Mouse (Mus musculus) brain, adult 2 months (tissue): ENCODE results near the gene Scgn.

ENCODE experiments used
- DNase-seq: peaks from one replicate; pipeline ENCODE4 v3.0.0; 2011; ENCODE audit warnings: low read depth, low spot score

The Scgn gene

DNA sequence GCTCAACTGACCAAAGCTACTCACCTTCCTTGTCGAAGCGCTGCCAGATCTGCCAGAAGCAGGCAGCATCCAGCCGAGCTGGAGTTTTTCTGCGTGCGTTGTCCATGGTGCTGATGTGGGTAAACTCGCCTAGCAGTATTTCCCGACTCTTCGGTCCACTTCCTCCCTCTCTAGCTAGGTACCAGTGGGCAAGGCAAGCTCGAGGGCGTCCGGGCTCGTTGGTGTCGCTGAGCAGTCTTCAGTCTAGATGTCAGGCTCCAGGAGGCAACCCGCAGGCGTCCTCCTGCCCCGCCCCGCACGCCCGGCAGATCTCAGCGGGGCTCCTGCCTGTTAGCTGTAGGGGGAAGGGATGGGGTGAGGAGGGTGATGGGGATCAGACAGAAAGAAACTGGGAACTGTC lies at the start of gene Scgn:
Gene Scgn, minus strand, starts transcription at position 287 of the 400 bp plus-strand sequence.
- peak; percentile 29 for DNase-seq

DNA sequence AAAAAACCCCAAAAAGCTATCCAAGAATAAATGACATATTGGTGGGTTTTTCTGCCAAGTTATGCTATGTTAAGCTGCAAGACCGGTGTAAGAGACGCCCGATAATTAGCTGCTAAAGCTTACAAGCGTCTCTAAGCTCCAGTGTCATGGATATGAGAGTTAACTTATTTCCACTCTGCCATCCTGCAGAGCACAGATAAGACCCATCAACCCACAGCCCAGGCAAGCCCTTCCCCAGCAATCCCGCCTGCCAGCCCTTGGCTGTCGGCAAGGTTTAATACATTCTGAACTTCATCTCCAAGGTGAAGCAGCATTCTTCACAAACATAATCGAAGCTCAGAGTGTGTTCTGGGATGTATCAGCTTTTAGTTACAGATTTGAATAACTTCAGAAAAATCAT lies 49.2 kb upstream of the Scgn start:
- DNase-seq, result no peak

DNA sequence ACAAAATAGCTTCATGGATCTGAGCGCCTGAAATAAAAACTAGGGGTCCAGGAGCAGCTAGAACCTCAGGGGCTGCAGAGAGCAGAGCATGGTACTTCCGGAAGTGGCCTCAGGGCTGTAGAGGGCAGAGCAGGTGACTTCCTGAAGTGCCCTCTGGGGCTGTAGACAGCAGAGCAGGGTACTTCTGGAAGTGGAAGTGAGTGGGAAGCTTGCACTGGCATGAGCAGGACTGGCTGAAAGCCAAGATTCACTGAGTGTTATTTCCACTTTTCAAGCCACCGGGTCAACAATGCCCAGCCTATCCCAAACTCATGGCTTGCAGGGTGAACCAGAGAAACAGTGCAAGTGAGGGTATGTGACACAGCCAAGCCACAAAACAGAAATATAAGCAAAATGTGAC lies 46.5 kb upstream of the Scgn start:
- peak; percentile 33 for DNase-seq

DNA sequence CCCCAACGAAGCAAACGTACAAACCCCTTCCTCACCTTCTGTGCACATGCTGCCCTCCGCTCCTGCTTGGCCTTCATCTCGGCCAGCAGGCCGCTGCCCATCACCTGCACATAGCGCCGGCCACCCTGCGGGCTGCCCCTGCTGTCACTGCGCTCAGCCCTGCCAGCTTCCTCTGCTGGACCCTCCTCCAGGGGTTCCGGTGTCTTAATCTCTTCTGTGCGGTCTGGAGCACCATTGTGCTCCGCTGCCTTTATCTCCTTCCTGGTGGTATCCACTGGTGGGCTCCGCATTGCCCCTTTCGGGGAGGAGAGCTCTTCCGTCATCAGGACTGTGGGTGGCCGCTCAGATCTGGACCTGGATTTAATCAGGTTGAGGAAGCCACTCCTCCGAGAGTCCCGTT lies 45.1 kb upstream of the Scgn start:
- no peak for DNase-seq

DNA sequence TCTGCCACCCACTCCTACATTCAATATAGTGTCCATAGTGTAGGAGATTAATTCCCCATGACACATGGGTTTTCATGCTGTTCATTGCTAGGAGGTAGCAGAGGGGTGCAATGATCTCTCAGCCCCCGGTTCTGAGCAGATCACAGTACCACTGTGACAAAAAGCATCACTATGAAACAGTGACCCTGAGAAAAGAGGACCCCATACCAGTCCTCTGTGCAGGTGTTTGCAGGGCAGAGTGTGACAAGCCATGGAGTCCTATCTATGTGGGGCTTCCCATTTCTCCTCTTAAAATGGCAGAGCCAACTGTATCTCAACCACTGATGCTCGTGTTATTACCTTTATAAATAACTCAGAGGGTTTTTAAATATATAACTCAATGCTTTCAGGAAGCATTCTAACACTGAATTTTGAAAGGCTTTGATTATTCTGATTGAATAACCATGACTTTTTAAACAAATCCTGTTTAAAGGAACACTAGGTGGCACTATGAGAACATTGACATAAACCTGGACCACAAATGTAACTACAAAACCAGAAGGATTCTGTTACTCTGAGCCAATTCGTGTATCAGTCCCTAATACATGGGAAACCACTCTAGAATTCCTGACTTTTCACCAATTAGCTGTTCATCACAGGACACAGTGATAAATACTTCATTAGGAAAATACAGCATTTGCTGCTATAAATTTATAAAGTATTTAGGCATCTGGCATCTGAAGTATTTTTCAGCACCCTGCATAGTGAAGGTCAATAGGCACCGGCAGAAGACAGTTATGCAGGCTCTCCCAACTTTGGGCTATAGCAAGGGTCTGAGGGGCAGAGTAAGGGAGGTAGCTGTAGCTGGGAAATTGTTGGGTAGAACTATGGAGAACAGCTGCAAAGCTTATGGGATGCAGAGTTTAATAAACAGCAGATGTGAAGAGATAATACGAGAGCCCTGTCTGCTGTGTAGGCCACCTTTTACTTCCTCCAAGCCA lies 36.5 kb upstream of the Scgn start:
- peak; percentile 58 for DNase-seq

DNA sequence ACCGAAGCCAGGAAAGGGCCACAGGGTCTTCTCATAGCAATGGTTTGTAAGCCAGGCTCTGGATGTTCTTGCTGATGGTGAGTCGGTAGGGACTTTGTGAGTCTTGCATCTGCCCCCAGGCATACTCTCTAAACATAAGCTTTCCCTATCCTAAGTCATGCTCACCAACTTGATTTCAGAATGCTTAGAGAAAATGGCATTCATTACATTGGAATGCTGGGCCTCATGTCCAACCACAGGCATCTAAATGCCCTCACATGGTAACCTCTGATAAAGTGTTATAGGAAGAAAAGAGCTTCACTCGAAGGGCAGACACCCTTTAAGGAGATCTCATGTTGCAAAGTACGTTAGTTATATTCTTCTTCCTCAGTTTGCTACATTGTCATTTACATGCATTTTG lies 27.5 kb upstream of the Scgn start:
- no peak for DNase-seq

DNA sequence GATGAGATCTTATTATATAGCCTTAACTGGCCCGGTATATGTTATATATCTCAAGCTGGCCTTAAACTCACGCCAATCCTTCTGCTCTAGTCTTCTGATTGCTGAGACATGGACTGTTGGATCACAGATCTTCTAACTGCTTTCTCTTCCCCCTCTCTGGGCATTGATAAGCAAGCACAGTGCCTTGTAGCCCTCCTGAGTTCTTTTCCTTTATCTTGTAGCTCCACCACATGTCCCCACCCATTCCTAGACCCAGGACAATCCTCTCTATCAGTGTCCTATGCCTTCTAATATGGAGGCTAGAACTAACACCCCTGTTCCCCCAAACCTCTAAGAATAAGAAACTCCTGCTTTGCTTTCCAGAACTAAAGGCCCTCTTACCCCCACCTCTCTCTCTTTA lies 14.5 kb upstream of the Scgn start:
- no peak for DNase-seq

DNA sequence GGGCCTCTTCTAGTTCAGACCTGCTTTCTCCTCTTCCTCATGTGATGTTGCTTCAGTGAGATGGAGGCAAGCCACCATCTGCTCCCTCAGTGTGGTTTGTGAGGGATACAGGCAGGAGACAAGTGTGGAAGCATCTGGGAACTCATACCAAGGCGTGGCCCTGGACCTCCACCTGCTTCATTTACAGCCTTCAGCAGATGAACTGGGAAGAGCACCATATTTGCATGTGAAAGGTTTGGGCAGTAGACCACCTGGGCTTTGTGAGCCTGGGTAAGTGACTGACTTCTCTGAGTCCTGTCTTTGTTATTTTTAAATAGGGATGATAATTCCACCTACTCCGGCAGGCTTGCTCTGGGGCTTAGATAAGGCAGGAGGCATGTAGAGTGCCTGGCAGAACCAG lies 10.8 kb upstream of the Scgn start:
- no peak for DNase-seq

DNA sequence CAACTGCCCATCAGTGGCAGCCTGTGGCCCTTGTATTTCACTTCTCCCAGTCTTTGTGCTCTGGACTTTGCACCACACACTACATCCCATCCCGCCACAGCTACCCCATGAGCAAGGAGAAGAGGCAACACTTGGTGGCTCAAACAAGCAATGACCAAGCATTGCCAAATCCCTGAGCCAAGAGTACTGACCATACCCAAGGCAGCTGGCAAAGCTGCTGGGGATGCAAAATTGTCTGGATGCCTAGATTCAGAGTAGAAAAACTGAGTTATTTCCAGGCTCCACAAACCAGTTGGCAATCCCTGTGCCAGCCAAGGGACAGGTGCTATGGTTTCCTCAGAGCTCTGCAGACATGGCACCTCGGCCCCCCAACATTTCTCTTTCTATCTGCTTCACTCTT lies 10.1 kb upstream of the Scgn start:
- DNase-seq, result peak; percentile 24

DNA sequence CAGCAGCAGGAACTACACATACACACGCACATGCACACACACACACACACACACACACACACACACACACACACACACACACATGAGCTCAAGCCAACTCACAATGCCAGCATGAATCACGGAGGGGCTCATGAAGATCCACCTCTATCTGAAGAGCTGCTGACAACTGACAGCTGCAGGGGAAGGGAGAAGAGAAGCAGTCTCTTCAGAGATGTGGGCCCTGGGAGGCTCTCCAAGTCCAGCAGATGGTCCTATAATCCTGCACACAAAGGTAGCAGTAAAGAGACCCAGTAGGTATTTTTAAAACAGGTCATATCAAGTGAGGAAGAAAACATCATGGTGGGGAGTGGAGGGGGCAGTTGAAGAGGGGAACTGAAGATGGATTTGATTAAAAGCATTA lies 7.8 kb upstream of the Scgn start:
- DNase-seq, result peak; percentile 36

DNA sequence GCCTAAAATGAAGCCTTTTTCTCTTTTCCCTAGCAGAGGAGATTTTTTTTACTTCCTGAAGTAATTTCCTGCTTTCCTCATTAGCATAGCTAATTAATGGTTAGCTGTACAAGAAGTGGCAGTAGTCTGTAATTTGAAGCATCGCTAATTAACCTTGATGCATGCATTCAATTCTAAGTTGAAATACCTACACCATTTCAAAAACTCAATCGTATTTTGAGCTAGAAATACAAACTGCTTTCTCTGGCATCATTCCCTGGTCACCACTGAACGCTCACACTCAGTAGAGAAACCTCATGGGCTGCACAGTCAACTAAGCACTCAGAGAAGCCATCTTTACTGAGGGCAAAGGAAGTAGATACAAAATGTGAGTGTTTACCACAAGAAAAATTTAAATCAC lies 3.7 kb upstream of the Scgn start:
- DNase-seq, result no peak

DNA sequence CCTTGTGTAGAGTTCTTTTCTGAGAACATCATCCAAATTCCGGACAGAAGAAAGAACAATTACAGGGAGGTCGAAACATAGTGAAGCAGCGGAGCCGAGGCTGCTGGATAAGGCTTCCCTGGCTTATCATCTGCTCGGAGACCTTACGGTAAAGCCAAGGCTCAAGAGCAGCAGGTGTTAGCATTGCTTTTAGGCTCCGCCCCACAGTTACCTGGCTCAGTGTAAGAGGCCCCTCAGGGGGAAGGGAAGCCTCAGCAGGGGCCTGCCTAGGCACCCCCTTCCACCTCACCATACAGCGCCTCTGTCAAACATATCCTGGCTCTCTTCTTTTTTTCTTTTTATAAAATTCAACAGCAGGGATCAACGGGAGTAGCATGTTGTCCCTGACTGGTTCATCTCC lies 3.0 kb upstream of the Scgn start:
- no peak for DNase-seq

DNA sequence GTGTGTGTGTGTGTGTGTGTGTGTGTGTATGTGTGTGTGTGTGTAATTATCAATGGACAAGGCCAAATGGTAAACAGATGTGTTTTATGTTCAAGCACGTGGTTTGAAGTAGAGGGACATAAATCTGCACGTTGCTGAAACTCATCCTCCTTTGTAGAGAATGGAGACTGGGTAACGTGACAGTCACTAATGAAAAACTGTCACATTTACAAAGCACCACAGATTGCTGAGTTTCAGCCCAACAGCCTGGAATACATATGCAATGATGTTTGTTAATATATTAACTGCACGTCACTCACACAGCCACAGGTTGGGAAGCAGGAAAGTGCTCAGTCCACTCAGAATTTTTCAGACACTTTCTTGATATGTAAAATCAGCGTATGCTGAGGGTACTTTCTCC lies 563 bp downstream of the Scgn start:
- DNase-seq, result no peak

DNA sequence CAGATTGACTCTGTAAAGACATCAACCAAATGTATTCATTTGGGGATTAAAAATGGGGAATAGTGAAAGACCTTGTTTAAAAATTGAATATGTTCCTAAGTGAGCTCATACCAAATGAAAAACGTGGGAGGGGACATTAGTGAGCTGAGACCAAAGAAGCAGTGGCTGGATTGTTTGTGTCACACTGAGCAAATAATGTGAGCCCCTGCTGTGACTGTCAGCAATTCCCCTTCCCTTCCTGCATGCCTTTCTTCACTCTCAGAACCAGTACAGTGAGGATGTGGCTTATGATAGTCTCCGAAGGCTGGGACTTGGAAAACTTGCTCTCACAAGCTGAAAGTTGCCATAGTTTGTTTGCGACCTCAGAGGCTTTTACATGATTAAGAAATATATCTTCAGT lies 5.9 kb downstream of the Scgn start:
- DNase-seq, result no peak

DNA sequence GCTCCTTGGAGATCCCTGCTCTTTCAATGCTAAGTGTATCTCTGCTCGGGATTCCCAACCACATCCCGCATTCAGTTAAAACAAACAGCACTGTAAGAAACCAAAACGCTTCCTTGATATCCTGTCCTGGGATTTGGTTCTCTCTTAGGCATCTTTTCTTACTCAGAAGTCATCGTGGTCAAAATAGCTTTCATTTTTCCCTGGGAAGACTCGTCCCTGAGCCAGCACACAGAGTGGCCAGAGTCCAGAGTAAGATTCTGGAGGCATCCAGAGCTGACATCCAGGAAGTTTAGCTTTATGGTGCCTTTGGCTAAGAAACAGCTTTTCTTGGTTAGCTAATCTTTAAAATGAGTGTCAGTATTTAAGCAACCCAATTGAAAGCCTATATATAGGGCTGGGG lies 18.7 kb downstream of the Scgn start:
- no peak for DNase-seq

DNA sequence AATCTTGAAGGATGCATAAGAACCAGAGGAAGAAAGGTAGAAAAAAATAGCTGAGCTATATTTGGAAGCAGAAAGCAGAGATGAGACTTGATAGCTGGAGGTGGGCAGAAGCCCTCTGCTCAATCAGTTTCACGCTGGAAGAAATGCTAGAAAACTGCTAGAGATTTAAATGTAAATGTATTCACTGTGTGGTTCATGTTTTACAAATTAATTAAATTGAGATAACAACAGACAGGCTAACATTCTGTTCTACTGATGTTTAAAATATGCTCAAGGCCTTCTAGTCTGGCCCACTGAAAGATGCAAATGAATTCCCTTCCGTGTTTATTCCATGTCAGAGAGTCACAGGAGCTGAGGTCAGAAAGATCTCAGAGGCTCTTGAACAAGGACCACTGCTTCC lies 19.1 kb downstream of the Scgn start:
- DNase-seq, result peak; percentile 34

DNA sequence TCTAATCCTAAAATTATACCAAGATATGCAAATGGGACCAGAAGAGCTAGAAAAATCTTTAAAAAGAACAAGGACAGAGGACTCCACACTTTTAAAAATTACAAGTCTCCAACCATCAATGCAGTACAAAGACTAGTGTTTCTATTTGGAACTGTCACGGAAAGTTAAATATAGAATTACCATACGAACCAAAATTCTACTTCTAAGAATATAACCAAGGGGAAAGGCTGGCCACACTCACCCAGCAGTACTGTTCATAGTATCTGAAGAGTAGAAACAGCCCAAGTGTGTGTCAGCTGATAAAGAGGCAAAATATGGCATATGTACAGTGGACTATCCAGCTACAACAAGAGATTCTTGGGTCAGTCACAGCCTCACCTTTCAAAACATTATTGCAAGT lies 26.1 kb downstream of the Scgn start:
- peak; percentile 23 for DNase-seq

DNA sequence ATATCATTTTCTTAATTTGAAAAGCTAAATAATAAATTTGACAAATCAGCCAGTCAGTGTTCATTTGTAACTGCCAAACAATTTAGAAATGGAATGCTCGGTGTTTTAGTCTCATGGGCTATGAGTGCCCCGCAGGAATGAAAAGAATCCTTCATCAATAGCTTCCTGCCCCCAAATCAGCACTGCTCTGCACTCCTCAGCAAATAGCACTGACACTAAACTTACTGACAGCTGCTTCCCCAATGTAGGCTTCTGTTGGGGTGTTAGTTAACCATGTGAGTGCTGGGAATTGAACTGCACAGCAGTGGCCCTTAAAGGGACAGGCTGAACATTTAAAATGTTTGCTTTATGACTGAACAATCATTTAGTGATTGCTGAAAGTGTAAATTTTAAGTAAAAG lies 31.2 kb downstream of the Scgn start:
- no peak for DNase-seq

DNA sequence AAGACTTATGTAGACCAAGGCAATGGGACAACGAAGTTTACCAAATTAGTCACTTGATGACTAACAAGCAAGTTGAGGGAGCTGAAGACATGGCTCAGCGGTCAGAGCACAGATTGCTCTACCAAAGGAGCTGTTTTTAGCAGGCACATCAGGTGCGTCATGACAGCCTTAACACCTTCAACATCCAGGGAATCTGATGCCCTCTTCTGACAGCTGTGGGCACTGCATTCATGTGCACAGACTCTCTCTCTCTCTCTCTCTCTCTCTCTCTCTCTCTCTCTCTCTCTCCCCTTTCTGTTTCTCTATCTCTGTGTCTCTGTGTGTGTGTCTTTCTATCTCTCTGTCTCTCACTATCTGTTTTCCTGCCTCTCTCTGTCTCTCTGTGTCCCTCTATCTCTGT lies 40.1 kb downstream of the Scgn start:
- peak; percentile 48 for DNase-seq

DNA sequence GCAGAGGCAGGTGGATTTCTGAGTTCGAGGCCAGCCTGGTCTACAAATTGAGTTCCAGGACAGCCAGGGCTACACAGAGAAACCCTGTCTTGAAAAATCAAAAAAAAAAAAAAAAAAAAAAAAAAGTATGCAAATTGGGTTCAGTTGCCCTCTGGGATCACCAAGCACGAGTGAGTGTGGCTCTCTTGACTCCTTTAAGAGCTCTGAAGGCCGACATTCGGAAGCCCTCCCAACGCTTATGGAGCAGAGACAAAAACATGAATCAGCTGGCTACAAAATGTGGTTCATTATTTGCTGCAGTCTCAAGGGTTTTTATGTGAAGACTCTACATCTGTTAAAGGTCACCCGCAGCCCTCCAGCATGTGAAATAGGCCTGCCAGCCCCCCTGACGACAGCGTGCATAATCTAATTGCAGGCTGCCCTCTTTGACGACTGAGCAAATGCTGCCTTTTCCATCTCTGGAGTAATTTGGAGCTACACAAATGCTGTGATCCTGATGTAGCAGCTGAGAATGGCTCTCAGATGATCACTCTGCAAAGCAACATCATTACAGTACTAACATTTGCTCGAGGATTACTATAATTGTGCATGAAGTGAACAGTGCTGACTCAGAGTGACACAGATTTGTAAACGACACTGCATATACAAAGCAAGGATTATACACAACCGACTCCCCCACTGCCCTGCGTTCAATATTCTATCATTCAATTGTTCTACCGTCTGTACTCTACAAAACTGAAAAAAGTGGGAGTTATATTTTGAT lies 41.3 kb downstream of the Scgn start:
- DNase-seq, result peak; percentile 86

DNA sequence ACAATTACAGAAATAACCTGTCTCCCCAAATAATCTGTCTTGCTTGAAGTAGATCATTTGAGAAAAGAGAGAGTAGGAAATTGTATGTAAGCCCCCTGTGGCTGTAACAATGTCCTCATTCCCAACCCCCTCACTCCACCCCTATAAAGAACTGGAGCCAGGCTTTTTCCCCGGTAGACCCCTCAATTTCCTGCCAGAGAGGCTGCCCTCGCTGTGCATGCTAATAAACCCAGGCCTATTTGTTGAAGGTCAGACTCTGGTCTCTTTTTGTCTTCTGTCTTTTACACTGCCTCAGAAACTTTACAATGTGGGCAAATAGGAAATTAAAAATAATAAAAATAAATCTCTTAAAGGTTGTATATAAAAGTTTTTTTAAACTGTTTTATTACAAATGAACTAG lies 44.8 kb downstream of the Scgn start:
- DNase-seq, result no peak

DNA sequence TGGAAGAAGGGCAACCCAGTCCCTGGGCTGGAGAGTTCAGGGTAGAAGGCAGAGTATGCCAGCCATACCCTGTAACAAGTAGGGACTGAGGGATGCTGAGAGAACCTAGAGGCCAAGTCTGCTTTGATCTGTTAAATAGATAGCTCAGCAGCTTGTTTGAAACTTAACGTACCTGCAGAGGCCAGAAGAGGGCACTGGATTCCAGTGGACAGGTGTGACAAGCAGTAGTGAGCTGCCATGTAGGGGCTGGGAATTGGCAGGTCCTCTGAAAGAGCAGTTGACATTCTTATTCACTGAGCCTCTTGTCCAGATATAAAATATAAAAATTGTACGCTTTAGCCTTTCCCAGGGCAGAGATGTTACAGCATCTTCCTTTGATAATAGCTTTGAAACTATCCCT lies 48.2 kb downstream of the Scgn start:
- peak; percentile 41 for DNase-seq

DNA sequence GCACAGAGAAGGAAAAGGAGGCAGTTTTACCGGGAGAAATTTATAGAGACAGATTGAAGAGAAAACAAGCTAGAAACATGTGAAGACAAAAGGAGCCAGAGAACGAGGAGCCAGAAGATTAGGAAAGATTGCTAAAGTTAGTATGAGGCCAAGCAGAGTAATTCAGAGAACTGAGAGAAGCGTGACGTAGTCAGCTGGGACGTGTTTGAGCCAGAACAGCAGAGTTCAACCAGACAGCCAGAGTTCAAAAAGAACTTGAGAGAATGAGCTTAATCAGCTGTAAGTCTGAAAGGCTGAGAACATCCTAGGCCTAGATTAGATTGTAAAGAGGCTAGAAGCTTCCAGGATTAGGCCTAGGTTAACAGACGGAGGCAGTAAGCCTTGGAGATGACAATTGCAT lies 50.7 kb downstream of the Scgn start:
- no peak for DNase-seq
